Mouse (Mus musculus) brown adipose tissue, adult 24 weeks (tissue): ENCODE data around the gene Ralgds. TPM values are rescaled to one million over a fixed set of nuclear protein-coding genes. Genes with fewer than 3 reads are reported as not detected.

Experiments
- H3K27ac ChIP-seq: fragments of 200-500 bp; replicated peaks from 2 replicates; pipeline ENCODE4 v1.5.1; 2012; ENCODE audit warnings: low read depth, mild to moderate bottlenecking, low read length
- H3K4me1 ChIP-seq: fragments of 200-500 bp; 2 replicates; pipeline ENCODE4 v1.6.1; 2012; ENCODE audit warnings: low read length, mixed read lengths; ENCODE audit not compliant: control insufficient read depth, insufficient read depth, insufficient read length
- H3K4me3 ChIP-seq: fragments of 200-500 bp; 2 replicates; pipeline ENCODE4 v1.5.1; 2012; ENCODE audit warnings: low read depth, mild to moderate bottlenecking, low read length, moderate library complexity; ENCODE audit not compliant: insufficient read depth
- polyA plus RNA-seq: library from polyadenylated mRNA; stranded (reverse); fragments of >200 nt; gene quantifications from 2 replicates; pipeline ENCODE4 v1.2.4, GENCODE M21; 2012; ENCODE audit not compliant: missing spikeins, insufficient read depth, insufficient read length

Ralgds gene
- polyA plus RNA-seq, 1 experiment: 6.1 TPM

DNA sequence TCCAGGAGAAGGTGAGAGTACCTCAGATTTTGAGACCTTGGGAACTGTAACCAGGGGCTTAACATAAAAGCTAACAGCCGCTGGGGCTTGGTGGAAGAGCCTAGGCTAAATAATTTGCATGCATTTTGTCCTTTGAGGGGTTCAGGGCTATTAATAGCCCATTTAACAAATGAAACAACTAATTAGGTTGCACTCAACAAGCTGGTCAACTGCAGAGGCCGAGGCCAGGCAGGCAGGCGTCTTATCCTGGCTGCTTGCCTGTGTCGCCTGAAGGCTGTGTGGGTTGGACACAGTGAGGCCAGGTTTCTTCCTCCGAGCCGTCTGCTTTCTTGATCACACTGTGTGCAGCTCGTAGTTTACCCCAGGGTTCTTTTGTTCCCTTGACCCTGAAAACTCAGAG is 22.7 kb downstream of the Ralgds start:
- Histone ChIP-seq H3K4me1 (peaks cover 56% of the 10 kb centered on the region), H3K4me3 (peak overlapping the region; percentile 69), H3K27ac (0 out of 2 replicates have a peak overlapping the region, but pooled peaks have one; percentile 73)

DNA sequence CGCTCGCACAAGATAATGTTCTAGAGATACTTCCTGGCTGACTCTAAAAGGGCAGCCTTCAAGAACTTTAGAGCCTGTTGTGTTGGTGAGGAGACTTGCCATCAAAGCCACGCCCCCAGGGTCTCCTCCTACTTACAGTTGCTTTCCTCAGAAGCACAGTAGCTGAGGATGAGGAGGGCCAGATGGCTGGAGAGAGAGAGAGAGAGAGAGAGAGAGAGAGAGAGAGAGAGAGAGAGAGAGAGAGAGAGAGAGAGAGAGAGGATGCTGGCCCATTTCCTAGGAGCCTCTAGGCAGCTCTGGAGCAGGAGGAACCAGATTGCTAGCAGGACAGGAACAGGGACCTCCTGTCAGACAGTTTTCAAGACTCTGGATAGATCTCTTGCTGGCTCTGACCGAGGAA is 23.2 kb downstream of the Ralgds start:
- H3K4me1 ChIP-seq: peaks cover 59% of the 10 kb centered on the region
- H3K4me3 ChIP-seq: no peak overlapping the region
- H3K27ac ChIP-seq: peak overlapping the region; percentile 42

DNA sequence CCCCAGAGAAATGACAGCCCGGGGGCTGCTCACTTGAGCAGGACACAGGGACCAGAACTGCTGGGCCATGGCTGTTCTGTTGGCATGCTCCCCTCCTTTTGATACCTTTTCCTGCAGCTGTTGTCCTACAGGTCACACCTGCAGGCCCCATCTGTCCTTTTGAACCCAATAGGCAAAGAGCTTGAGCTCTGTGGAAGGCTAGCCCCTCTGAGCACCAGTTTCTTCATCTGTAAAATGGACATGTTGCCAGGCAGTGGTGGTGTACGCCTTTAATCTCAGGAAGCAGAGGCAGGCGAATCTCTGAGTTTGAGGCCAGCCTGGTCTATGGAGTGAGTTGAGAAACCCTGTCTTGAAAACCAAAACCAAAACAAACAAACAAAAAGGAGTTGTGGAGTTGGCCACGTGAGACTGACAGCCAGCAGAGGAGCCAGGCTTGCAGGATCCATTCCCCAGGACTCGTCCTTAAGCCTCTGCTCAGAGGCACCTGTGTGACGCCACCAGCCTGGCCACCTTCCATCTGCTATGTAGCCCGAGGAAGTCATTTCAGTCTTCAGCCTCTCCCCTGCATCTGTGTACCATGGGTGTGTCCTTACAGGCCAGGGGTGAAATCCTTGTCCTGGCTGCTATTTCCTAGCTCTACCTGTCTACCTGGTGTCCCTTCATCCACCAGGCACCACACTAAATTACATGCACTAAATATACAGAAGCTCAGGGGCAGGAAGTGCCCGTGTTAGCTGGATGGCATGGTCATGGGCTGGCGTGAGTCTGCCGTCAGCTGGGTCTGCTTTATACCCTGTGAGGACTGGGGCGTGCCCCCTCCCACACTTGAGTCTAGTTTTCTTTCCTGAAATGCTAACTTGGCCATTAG is 24.1 kb downstream of the Ralgds start:
- H3K27ac ChIP-seq: peak overlapping the region; percentile 42; the same call in 1 of the 2 replicates
- H3K4me3 ChIP-seq: no peak overlapping the region
- peaks cover 59% of the 10 kb centered on the region for H3K4me1 ChIP-seq

DNA sequence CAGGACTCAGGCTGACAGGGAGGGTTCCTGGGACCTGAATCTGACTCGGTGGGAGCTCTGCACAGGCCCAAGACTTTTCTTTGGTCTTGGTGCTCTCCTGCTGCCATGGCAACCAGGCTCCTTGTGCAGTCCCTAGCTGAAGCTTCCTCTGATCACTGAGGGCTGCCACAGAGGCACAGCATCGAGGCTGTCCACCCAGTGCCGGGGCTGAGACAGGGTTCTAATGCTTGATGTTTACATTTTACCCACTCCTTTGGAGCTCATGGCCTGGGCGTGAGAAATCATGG is 24.7 kb downstream of the Ralgds start:
- Histone ChIP-seq H3K4me3 (no peak overlapping the region), H3K27ac (no peak overlapping the region), H3K4me1 (peaks cover 59% of the 10 kb centered on the region)

DNA sequence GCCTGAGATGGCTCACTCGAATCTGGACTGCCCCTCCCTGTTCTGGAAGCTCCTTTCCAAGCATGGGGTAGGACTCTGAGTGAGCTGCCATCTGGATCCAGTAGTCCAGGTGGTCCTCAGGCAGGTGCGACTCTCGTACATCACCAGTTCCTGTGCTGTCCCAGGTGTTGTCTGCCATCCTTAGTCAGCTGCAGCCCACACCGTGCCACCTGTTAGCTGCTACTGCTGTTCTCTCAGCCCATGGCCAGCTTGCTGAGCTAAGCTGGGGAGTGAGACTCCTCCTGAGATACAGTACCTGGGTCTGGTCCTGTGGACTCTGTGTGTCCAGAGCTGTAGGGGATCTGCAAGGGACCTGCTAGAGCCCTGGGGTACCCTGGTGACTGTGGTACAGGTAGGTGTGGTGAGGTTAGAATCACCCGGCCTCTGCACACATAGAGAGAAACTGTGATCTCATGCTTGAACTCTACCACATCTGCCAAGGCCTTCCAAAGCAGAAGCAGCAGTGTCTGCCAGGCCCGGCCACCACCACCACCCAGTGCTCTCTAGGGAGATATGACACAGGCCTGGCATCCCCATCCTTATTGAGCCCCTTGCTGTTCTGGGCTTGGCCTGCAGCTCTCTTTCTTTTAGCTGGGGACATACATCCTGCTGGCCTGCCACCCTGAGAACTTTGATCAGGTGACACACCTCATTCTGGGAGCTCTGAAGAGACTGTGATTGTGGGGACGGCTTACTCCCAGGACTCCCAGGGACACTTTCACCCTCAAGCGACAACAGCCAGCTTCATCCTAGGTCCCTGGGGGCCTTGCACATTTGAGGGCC is 25.3 kb downstream of the Ralgds start:
- H3K4me3 ChIP-seq: no peak overlapping the region
- 0 out of 2 replicates have a peak overlapping the region, but pooled peaks have one; percentile 23 for H3K27ac ChIP-seq

DNA sequence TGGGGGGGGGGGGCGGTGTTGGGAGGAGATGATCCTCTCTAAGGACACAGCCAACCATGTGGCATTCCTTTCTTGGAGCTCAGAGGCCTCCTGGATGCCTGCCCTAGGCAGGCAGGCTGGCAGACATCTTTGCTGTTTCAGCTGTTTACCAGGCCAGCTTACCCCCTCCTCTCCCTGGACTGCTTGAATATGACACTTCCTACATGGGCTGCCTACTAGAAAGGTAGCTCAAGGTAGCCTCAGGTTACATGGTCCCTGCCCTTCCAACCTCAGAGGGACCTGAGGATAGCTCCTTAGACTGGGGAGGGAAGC is 25.8 kb downstream of the Ralgds start:
- Histone ChIP-seq H3K27ac (peak overlapping the region; percentile 65), H3K4me1 (peaks cover 55% of the 10 kb centered on the region), H3K4me3 (no peak overlapping the region)

More for the DNA sequence above, 25.3 kb downstream of the Ralgds start:
- H3K4me1 ChIP-seq: peaks cover 55% of the 10 kb centered on the region

DNA sequence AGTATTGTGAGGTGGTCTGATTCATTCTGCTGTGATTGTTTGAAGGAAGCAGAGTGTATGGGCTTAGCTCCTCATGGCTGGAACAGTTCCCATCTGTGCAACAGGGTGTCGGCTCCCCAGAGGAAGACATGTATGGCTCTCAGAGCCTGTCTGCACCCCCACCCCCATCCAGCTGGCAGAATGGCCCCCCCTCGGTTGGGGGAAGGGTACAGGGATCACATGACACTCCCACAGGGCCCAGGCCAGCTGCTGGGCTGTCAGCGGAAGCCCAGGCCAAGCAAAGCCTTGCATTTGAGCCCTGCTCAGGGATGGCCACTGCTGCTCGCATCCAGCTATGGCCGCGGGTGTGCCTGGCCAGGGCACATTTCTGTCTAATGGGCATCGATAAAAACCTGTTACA is 26.3 kb downstream of the Ralgds start:
- peak overlapping the region; percentile 65 for H3K27ac ChIP-seq
- no peak overlapping the region for H3K4me3 ChIP-seq
- H3K4me1 ChIP-seq: peaks cover 55% of the 10 kb centered on the region

DNA sequence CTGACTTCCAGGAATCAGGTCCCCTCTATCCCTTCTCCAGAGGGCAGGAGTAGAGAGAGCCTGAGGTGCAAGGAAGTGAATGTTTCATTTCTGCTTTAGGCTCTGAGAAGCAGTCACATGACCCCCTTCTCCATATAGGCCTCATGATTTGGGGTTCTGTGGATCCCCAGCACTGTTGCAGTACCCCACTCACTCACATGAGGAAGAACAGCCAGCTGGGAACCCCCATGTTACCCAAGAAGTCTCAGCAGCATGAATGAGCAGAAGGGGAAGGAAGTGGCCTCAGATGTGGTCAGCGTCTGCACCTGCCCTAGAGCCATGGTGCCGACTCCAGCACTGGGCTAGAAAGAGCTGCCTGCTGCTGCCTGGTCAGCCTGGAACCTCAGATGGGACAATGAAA is 27.0 kb downstream of the Ralgds start:
- Histone ChIP-seq H3K27ac (peak overlapping the region; percentile 50), H3K4me1 (peaks cover 55% of the 10 kb centered on the region)

DNA sequence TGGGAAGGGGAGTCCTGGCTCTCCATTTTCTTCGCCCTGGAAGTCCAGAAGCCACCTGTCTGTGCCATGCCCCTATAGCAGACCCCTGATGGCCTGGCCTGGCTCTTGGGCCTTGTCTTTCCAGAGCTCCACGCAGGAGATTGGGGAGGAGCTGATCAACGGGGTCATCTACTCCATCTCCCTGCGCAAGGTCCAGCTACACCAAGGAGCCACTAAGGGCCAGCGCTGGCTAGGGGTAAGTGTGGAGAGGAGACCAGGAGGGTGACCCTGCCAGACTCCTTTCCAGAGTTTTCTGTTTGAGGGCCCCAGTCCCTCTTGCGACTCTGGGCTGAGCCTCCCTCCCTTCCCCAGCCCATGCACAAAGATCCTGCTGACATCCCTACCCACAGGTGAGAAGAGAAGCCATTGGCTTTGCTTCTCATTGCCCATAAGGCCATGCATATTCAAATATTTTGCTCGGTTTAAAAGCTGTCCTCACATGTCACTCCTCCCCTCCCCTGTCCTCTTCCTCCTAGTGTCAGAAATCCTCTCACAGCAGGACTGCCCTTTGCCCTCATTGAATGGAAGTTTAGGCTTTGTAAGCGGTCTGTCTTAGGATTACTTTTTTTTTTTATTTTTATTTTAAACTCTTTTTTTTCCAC is 27.8 kb downstream of the Ralgds start:
- Histone ChIP-seq H3K27ac (0 out of 2 replicates have a peak overlapping the region, but pooled peaks have one; percentile 20), H3K4me3 (no peak overlapping the region), H3K4me1 (peaks cover 47% of the 10 kb centered on the region)

More for the DNA sequence above, 27.0 kb downstream of the Ralgds start:
- H3K4me3 ChIP-seq: no peak overlapping the region

DNA sequence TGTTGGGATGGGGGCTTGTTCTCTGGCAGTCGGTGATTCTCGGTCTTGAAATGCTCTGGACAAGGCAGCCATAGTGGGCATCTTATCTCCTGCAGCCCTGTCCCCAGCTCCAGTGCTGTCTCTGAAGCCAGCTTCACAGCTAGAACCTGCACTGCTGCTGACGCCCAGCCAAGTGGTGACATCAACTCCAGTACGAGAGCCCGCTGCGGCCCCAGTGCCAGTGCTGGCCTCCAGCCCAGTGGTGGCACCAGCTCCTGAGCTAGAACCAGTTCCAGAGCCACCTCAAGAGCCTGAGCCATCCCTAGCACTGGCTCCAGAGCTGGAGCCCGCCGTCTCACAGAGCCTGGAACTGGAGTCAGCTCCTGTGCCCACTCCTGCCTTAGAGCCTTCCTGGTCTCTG is 31.0 kb downstream of the Ralgds start:
- Histone ChIP-seq H3K4me3 (no peak overlapping the region), H3K4me1 (peaks cover 21% of the 10 kb centered on the region)

DNA sequence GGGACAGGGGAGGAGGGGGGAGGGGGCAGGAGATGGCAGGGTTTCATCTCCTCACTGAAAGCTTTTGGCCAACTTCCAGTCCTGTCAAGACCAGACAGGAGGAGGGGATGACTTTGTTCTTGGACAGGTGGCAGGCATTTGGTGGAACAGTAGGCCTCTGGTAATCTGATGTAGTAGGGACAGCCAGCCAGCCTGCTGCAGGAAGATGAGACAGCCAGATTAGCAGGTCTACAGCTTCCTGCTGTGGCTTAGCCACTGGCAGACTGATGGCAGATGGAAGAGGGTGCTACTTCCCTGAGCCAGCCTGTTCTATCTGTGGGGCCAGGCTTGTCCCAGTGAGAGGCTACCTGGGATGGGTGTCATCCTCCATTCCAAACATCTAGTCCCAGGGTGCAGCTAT is 33.1 kb downstream of the Ralgds start:
- no peaks in the 10 kb centered on the region; the same call in 1 of the 2 replicates for H3K4me1 ChIP-seq
- H3K4me3 ChIP-seq: no peak overlapping the region
- H3K27ac ChIP-seq: no peak overlapping the region

More for the DNA sequence above, 31.0 kb downstream of the Ralgds start:
- H3K27ac ChIP-seq: no peak overlapping the region

DNA sequence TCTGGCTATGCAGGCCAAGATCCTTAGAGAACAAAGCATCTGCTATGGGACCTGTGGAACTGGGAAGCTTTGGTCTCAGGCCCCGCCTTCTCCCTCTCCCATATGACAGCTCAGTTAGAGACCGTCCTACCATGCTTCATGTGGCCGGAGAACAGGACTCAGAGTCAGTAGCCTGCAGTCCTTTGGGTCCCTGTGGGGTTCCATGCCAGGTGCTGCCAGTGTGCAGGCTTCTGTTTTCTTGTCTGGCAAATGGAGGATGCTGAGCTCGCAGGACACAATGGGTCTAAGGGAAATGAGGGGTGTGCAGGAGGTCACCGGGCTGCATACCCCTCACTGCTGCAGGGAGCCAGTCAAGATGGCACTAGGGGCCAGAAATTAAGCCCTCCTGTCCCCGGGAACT is 33.6 kb downstream of the Ralgds start:
- Histone ChIP-seq H3K4me1 (no peaks in the 10 kb centered on the region), H3K4me3 (no peak overlapping the region), H3K27ac (no peak overlapping the region)

DNA sequence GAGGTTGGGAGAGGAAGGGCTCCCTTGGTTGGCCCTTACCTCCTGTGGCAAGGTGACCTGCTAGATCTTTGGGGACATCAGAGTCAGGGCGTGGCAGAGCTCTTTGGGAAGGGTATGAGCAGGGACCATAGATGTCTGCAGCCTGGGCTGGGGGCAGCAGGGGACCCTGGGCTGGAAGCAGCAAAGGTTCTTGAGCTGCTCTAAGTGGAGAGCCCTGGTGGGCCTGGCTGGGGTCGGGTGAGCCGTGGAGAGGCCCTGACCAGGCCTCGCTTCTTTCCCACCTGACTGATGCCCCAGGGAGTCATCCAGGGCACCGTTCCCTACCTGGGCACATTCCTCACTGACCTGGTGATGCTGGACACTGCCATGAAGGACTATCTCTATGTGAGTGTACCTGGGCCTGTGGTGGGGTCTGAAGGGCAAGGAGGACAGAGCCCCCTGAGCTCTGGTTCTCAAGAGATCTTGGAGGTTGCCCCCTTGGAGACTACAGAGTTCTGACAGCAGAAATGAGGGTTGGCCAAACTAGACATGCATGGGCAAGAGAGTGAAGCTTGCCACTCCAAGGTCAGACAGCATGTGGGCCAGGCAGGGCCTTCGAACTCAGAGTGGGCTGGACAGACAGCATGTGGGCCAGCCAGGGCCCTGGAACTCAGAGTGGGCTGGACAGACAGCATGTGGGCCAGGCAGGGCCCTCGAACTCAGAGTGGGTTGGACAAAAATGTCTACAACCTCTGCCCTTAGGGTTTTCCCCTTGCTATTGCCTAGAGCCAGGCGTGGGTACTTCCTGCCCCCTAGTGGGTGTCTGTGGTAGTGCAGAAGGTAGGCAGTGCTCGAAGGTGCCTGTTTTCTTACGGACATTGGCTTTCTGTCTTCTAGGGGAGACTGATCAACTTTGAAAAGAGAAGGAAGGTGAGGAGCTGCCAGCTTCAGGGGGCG is 34.6 kb downstream of the Ralgds start:
- H3K4me1 ChIP-seq: no peaks in the 10 kb centered on the region
- no peak overlapping the region for H3K27ac ChIP-seq
- no peak overlapping the region for H3K4me3 ChIP-seq

DNA sequence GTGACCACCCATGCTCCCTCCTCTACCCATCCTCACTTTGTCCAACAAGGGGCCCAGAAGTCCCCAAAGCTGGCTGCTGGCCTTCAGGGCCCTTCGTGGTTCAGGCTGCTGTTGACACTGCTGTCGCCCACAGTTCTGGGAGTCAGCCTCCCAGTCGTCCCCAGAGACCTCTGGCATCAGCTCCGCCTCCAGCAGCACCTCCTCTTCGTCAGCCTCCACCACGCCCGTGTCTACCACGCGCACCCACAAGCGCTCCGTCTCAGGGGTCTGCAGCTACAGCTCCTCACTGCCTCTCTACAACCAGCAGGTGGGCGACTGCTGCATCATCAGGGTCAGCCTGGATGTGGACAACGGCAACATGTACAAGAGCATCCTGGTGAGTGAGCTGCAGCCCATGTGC is 36.2 kb downstream of the Ralgds start:
- Histone ChIP-seq H3K4me1 (no peaks in the 10 kb centered on the region), H3K4me3 (no peak overlapping the region)

More for the DNA sequence above, 36.2 kb downstream of the Ralgds start:
- no peak overlapping the region for H3K27ac ChIP-seq
